Mouse (Mus musculus) spleen, embryonic (tissue): ENCODE measurements around the gene Defa28.
"Not testable (repeated sequence)": the region's sequence is repeated elsewhere in the genome, so short reads cannot be mapped to it uniquely, and the experiment has no call there.

Experiments
- CTCF ChIA-PET: fragments of 350-600 bp; sonication (Branson Sonifier 250); formaldehyde crosslinking; loops from one replicate; lab custom pipeline; 2022; lab: Charles Lee

The Defa28 gene

GRCm38 (mm10) chr8:21582706-21583105 is at the start of gene Defa28:
Gene Defa28 (plus strand): TSS chr8:21583006.
- CTCF ChIA-PET: not testable (repeated sequence)

GRCm38 (mm10) chr8:21565086-21565485 is 17.7 kb upstream of the Defa28 start, which contains the start of gene Defa37:
Gene Defa37 (plus strand): TSS chr8:21565386.
- CTCF ChIA-PET: not testable (repeated sequence)

- CTCF ChIA-PET: not testable (repeated sequence)
Observed at GRCm38 (mm10) chr8:21594408-21594807, 11.6 kb downstream of the Defa28 start, which contains the start of gene Gm7861. Gene Gm7861 (minus strand): TSS chr8:21594508.

GRCm38 (mm10) chr8:21617883-21618282 is 35.1 kb downstream of the Defa28 start, which contains the start of gene Defa26:
Gene Defa26 (plus strand): TSS chr8:21618183.
- CTCF ChIA-PET: not testable (repeated sequence)
